Mouse (Mus musculus) myocyte (in vitro differentiated cells): ENCODE results near the gene Cipc.

ENCODE experiments used
- POLR2A ChIP-seq: IDR thresholded peaks from one replicate; pipeline ENCODE4 v1.6.1; 2011; ENCODE audit warnings: low read depth, mild to moderate bottlenecking, control low read depth, moderate library complexity; ENCODE audit not compliant: insufficient read length
- USF1 ChIP-seq: IDR thresholded peaks from one replicate; pipeline ENCODE4 v1.6.1; 2011; ENCODE audit warnings: low read depth, mild to moderate bottlenecking, control low read depth, moderate library complexity

DNA sequence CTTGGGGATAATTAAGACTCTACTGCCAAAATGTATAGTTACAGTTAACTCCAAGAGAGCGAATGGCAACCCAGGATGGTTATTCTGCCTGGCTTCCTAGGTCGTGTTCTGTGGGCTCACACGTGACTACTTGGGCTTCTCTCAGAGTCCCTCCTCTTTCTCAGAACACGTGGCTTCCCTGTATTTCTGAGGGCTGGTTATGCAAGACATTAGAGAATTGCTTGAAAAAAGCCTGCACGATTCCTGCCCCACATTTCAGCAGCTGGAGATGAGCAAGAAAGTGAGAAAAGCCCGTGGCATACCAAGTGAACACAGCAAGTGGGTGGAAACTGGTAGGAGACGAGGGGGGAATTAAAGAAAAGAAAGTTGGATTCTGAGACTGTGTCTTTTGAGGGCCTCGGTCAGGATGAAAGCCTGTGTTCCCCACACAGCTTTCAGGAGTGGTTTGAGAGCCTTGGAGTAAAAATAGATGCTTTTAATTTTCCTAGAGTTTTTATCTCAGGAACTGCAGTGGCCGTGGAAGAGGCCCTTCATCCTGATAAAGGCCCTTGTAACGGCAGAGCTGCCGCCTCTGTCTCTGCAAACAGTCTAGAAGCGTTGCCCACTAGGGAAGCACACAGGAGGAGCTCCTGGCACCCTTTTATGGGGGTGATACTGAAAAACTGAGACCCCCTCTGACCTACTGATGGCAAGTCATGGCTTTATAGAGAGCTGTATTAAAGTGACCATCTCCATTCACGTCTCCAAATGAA lies 21.8 kb downstream of the Cipc start:
- TF ChIP-seq USF1 (no peak), POLR2A (no peak)
